Mouse (Mus musculus) MEL (cell line): Measurements from ENCODE around the gene Fnip2. TPM values are rescaled to one million over a fixed set of nuclear protein-coding genes. Genes with fewer than 3 reads are reported as not detected.

ENCODE experiments used
- DNase-seq: peaks from one replicate; pipeline ENCODE4 v3.0.0; 2011; ENCODE audit warnings: low read depth, low spot score
- H3K27ac ChIP-seq: 2 replicates; pipeline ENCODE4 v1.5.1; 2012; ENCODE audit warnings: low read depth, mild to moderate bottlenecking, control low read depth, low read length, moderate library complexity; ENCODE audit not compliant: control insufficient read depth
- H3K27me3 ChIP-seq, 2 experiments: fragments of 150-350 bp in 1 of 2; sonication (generic) in 1 of 2; 2 replicates each; pipeline ENCODE4 v1.6.1; 2012; ENCODE audit warnings: low read length in 2 of 2, mild to moderate bottlenecking in 2 of 2, improper control_type of control experiment in 1 of 2, moderate library complexity in 1 of 2; ENCODE audit not compliant: insufficient read depth in 2 of 2, control insufficient read depth in 1 of 2
- H3K36me3 ChIP-seq, 2 experiments: 2 replicates each; pipeline ENCODE4 v1.6.1; 2012 to 2014; ENCODE audit warnings: low read length in 2 of 2, improper control_type of control experiment in 1 of 2, inconsistent platforms in 1 of 2, mild to moderate bottlenecking in 1 of 2; ENCODE audit not compliant: insufficient read depth in 2 of 2, control insufficient read depth in 1 of 2
- H3K4me1 ChIP-seq, 2 experiments: fragments of 150-350 bp in 1 of 2; sonication (generic) in 1 of 2; 2 replicates each; pipeline ENCODE4 v1.6.1; 2012; ENCODE audit warnings: low read length in 2 of 2, improper control_type of control experiment in 1 of 2, mild to moderate bottlenecking in 1 of 2; ENCODE audit not compliant: insufficient read depth in 2 of 2, control insufficient read depth in 1 of 2
- H3K4me3 ChIP-seq, 2 experiments: fragments of 150-350 bp in 1 of 2; sonication (generic) in 1 of 2; 2 replicates each; pipeline ENCODE4 v1.5.1; 2012; ENCODE audit warnings: low read depth in 2 of 2, low read length in 2 of 2, mild to moderate bottlenecking in 2 of 2, moderate library complexity in 2 of 2, control low read depth in 1 of 2, improper control_type of control experiment in 1 of 2; ENCODE audit not compliant: control insufficient read depth in 1 of 2, insufficient read depth in 1 of 2
- H3K79me2 ChIP-seq: 2 replicates; pipeline ENCODE4 v1.6.1; 2012; ENCODE audit warnings: mild to moderate bottlenecking, low read length, moderate library complexity; ENCODE audit not compliant: control insufficient read depth, poor library complexity, insufficient read depth
- H3K9ac ChIP-seq: 2 replicates; pipeline ENCODE4 v1.6.1; 2012; ENCODE audit warnings: low read depth, mild to moderate bottlenecking, control low read depth, low read length, moderate library complexity; ENCODE audit not compliant: control insufficient read depth, poor library complexity, severe bottlenecking
- H3K9me3 ChIP-seq: fragments of 150-350 bp; sonication (generic); replicated peaks from 2 replicates; pipeline ENCODE4 v1.6.1; 2012; ENCODE audit warnings: mild to moderate bottlenecking, low read length, improper control_type of control experiment, moderate library complexity; ENCODE audit not compliant: insufficient read depth
- CHD1 ChIP-seq: IDR thresholded peaks from 2 replicates; pipeline ENCODE4 v1.6.1; 2012; ENCODE audit warnings: low read depth, mild to moderate bottlenecking, inconsistent platforms, low read length, improper control_type of control experiment
- CHD2 ChIP-seq: IDR thresholded peaks from 2 replicates; pipeline ENCODE4 v1.6.1; 2011; ENCODE audit warnings: low read length, improper control_type of control experiment
- ELF1 ChIP-seq: IDR thresholded peaks from 2 replicates; pipeline ENCODE4 v1.6.1; 2014; ENCODE audit warnings: low read depth, mild to moderate bottlenecking, inconsistent platforms, low read length, improper control_type of control experiment, moderate library complexity
- GABPA ChIP-seq: IDR thresholded peaks from 2 replicates; pipeline ENCODE4 v1.6.1; 2012; ENCODE audit warnings: low read depth, mild to moderate bottlenecking, inconsistent platforms, low read length, improper control_type of control experiment, moderate library complexity
- GATA1 ChIP-seq: IDR thresholded peaks from 2 replicates; pipeline ENCODE4 v1.6.1; 2011; ENCODE audit warnings: low read depth, low read length, improper control_type of control experiment
- HCFC1 ChIP-seq: IDR thresholded peaks from 2 replicates; pipeline ENCODE4 v1.6.1; 2012; ENCODE audit warnings: low read depth, mild to moderate bottlenecking, inconsistent platforms, low read length, improper control_type of control experiment, moderate library complexity
- JUND ChIP-seq: IDR thresholded peaks from 2 replicates; pipeline ENCODE4 v1.6.1; 2011; ENCODE audit warnings: low read depth, mild to moderate bottlenecking, improper control_type of control experiment, low read length
- KAT2A ChIP-seq: conservative IDR thresholded peaks from 2 replicates; pipeline ENCODE4 v1.6.1; 2012; ENCODE audit warnings: low read depth, low read length, improper control_type of control experiment, inconsistent platforms
- MAFK ChIP-seq: IDR thresholded peaks from 2 replicates; pipeline ENCODE4 v1.6.1; 2011; ENCODE audit warnings: low read depth, mild to moderate bottlenecking, low read length, improper control_type of control experiment, borderline replicate concordance
- MAX ChIP-seq: IDR thresholded peaks from 2 replicates; pipeline ENCODE4 v1.6.1; 2011; ENCODE audit warnings: low read length, improper control_type of control experiment
- MAZ ChIP-seq: IDR thresholded peaks from 2 replicates; pipeline ENCODE4 v1.6.1; 2012; ENCODE audit warnings: low read depth, mild to moderate bottlenecking, inconsistent platforms, low read length, improper control_type of control experiment
- MEF2A ChIP-seq: IDR thresholded peaks from 2 replicates; pipeline ENCODE4 v1.6.1; 2014; ENCODE audit warnings: low read depth, mild to moderate bottlenecking, inconsistent platforms, low read length, improper control_type of control experiment; ENCODE audit not compliant: poor library complexity, insufficient replicate concordance, severe bottlenecking; ENCODE audit errors: extremely low read depth
- MXI1 ChIP-seq: IDR thresholded peaks from 2 replicates; pipeline ENCODE4 v1.6.1; 2011; ENCODE audit warnings: mild to moderate bottlenecking, low read depth, low read length, improper control_type of control experiment
- MYB ChIP-seq: IDR thresholded peaks from 2 replicates; pipeline ENCODE4 v1.6.1; 2011; ENCODE audit warnings: mild to moderate bottlenecking, low read depth, low read length, improper control_type of control experiment
- MYC ChIP-seq: IDR thresholded peaks from 2 replicates; pipeline ENCODE4 v1.6.1; 2011; ENCODE audit warnings: low read depth, mild to moderate bottlenecking, low read length, improper control_type of control experiment, moderate library complexity
- POLR2A ChIP-seq, 2 experiments: IDR thresholded peaks; 2 replicates each; pipeline ENCODE4 v1.6.1; 2011 to 2012; ENCODE audit warnings: low read length in 2 of 2, mild to moderate bottlenecking in 2 of 2, control low read depth in 1 of 2, improper control_type of control experiment in 1 of 2, low read depth in 1 of 2, moderate library complexity in 1 of 2; ENCODE audit not compliant: control insufficient read depth in 1 of 2, insufficient read depth in 1 of 2, poor library complexity in 1 of 2
- POLR2AphosphoS5 ChIP-seq: IDR thresholded peaks from 2 replicates; pipeline ENCODE4 v1.6.1; 2012; ENCODE audit warnings: low read depth, borderline replicate concordance, mild to moderate bottlenecking, inconsistent platforms, low read length, moderate library complexity, mixed read lengths
- RAD21 ChIP-seq: IDR thresholded peaks from 2 replicates; pipeline ENCODE4 v1.6.1; 2011; ENCODE audit warnings: mild to moderate bottlenecking, low read depth, low read length, improper control_type of control experiment
- SIN3A ChIP-seq: IDR thresholded peaks from 2 replicates; pipeline ENCODE4 v1.6.1; 2012; ENCODE audit warnings: low read length, improper control_type of control experiment, inconsistent platforms
- TBP ChIP-seq: IDR thresholded peaks from 2 replicates; pipeline ENCODE4 v1.8.0; 2011; ENCODE audit warnings: low read depth, low read length, improper control_type of control experiment
- UBTF ChIP-seq: IDR thresholded peaks from 2 replicates; pipeline ENCODE4 v1.6.1; 2012; ENCODE audit warnings: low read depth, mild to moderate bottlenecking, inconsistent platforms, low read length, improper control_type of control experiment, moderate library complexity, borderline replicate concordance; ENCODE audit not compliant: insufficient read depth
- USF1 ChIP-seq: IDR thresholded peaks from 2 replicates; pipeline ENCODE4 v1.6.1; 2014; ENCODE audit warnings: low read depth, mild to moderate bottlenecking, inconsistent platforms, low read length, improper control_type of control experiment, moderate library complexity
- ZC3H11A ChIP-seq: IDR thresholded peaks from 2 replicates; pipeline ENCODE4 v1.6.1; 2012; ENCODE audit warnings: low read depth, mild to moderate bottlenecking, inconsistent platforms, low read length, improper control_type of control experiment
- ZKSCAN1 ChIP-seq: IDR thresholded peaks from 2 replicates; pipeline ENCODE4 v1.6.1; 2012; ENCODE audit warnings: low read depth, mild to moderate bottlenecking, inconsistent platforms, low read length, improper control_type of control experiment, moderate library complexity
- ZNF384 ChIP-seq: IDR thresholded peaks from 2 replicates; pipeline ENCODE4 v1.6.1; 2012; ENCODE audit warnings: low read depth, mild to moderate bottlenecking, inconsistent platforms, low read length, improper control_type of control experiment
- polyA plus RNA-seq, 2 experiments: library from polyadenylated mRNA; stranded (reverse) in 1 of 2; unstranded in 1 of 2; fragments of >175 nt in 1 of 2; fragments of >200 nt in 1 of 2; gene quantifications; 2 replicates each; pipeline versions ENCODE4 v1.2.1 to v1.2.4; 2012; ENCODE audit warnings: low replicate concordance in 2 of 2, low read depth in 1 of 2; ENCODE audit not compliant: insufficient read length in 2 of 2, insufficient read depth in 1 of 2, missing spikeins in 1 of 2
- total RNA-seq: library from RNA; depleted of rRNA; stranded (reverse); fragments of 300-350 nt; gene quantifications from 2 replicates; pipeline ENCODE4 v1.2.3, GENCODE M21; 2012

The Fnip2 gene
- total and polyA plus RNA-seq, 3 experiments: 10.4 to 65.8 (median 11.0) TPM

- no peak overlapping the region for H3K9ac ChIP-seq
- no peak overlapping the region for H3K4me3 ChIP-seq
- peaks cover 0 to 2% of the 10 kb centered on the region in 2 experiments; a peak in 1 of 4 replicates for H3K27me3 ChIP-seq
- no peak for DNase-seq
- H3K36me3 ChIP-seq: no peaks in the 10 kb centered on the region
- TF ChIP-seq POLR2AphosphoS5 (no peak), HCFC1 (no peak), RAD21 (no peak), MAZ (no peak), ELF1 (no peak), TBP (no peak), JUND (no peak), CHD2 (no peak), MYC (no peak), SIN3A (no peak), ZC3H11A (no peak), MYB (no peak), MXI1 (no peak)
- no peaks in the 10 kb centered on the region for H3K9me3 ChIP-seq
- no peaks in the 10 kb centered on the region for H3K4me1 ChIP-seq
- H3K79me2 ChIP-seq: no peaks in the 10 kb centered on the region
- H3K27ac ChIP-seq: no peak overlapping the region
Measured at GRCm38 (mm10) chr3:79416944-79417680, 150.5 kb downstream of the Fnip2 start.

- Histone ChIP-seq H3K9me3 (no peaks in the 10 kb centered on the region), H3K9ac (no peak overlapping the region), H3K27ac (no peak overlapping the region), H3K79me2 (no peaks in the 10 kb centered on the region), H3K4me3 (no peak overlapping the region), H3K4me1 (no peaks in the 10 kb centered on the region), H3K27me3 (peaks cover 0 to 1% of the 10 kb centered on the region in 2 experiments; a peak in 1 of 4 replicates), H3K36me3 (no peaks in the 10 kb centered on the region)
- no peak for DNase-seq
- TF ChIP-seq ZNF384: no peak
- no peak for TF ChIP-seq GABPA
- no peak for TF ChIP-seq KAT2A
- no peak for TF ChIP-seq POLR2AphosphoS5
- TF ChIP-seq ZKSCAN1: no peak
- no peak for TF ChIP-seq RAD21
- no peak for TF ChIP-seq MEF2A
- no peak for TF ChIP-seq USF1
- TF ChIP-seq UBTF: no peak
- no peak for TF ChIP-seq MYB
- TF ChIP-seq MAX: no peak
- no peak for TF ChIP-seq POLR2A (IDR thresholded peaks at IDR 0.05; ENCODE audit: control insufficient read depth in 1 of 2, insufficient read depth in 1 of 2, low read depth in 1 of 2, low read length in 2 of 2, poor library complexity in 1 of 2)
- no peak for TF ChIP-seq MAFK
- TF ChIP-seq SIN3A: no peak
- no peak for TF ChIP-seq CHD1
- no peak for TF ChIP-seq GATA1
Measured at GRCm38 (mm10) chr3:79415929-79416328, 151.7 kb downstream of the Fnip2 start.
